Mouse (Mus musculus) hindbrain, embryonic 16.5 days (tissue): Measurements from ENCODE around the gene Hoxc5. TPM values are rescaled to one million over a fixed set of nuclear protein-coding genes. Genes with fewer than 3 reads are reported as not detected.

Source experiments
- ATAC-seq: fragments of 200-750 bp; cut with Nextera tagmentation; 2 replicates; pipeline ENCODE4 v1.8.0; 2017; ENCODE audit warnings: moderate TSS enrichment, moderate library complexity
- H3K27ac ChIP-seq: fragments of 300-500 bp; sonication (generic); 2 replicates; pipeline ENCODE4 v1.5.1; 2014; ENCODE audit warnings: low read depth, mild to moderate bottlenecking, control low read depth, low read length, moderate library complexity
- H3K27me3 ChIP-seq: fragments of 300-500 bp; sonication (generic); replicated peaks from 2 replicates; pipeline ENCODE4 v1.6.1; 2014; ENCODE audit warnings: low read length; ENCODE audit not compliant: control insufficient read depth, insufficient read depth
- H3K36me3 ChIP-seq: fragments of 300-500 bp; sonication (generic); 2 replicates; pipeline ENCODE4 v1.6.1; 2014; ENCODE audit warnings: mild to moderate bottlenecking, low read length, moderate library complexity, mixed read lengths; ENCODE audit not compliant: control insufficient read depth, insufficient read depth
- H3K4me1 ChIP-seq: fragments of 300-500 bp; sonication (generic); 2 replicates; pipeline ENCODE4 v1.6.1; 2014; ENCODE audit warnings: low read depth, low read length; ENCODE audit not compliant: control insufficient read depth, insufficient read depth
- H3K4me2 ChIP-seq: fragments of 300-500 bp; sonication (generic); 2 replicates; pipeline ENCODE4 v1.6.1; 2014; ENCODE audit warnings: mild to moderate bottlenecking, low read length, control low read depth, moderate library complexity
- H3K4me3 ChIP-seq: fragments of 300-500 bp; sonication (generic); 2 replicates; pipeline ENCODE4 v1.5.1; 2014; ENCODE audit warnings: mild to moderate bottlenecking, low read length, control low read depth, moderate library complexity
- H3K9ac ChIP-seq: fragments of 300-500 bp; sonication (generic); 2 replicates; pipeline ENCODE4 v1.6.1; 2014; ENCODE audit warnings: low read depth, mild to moderate bottlenecking, control low read depth, low read length, moderate library complexity
- H3K9me3 ChIP-seq: fragments of 300-500 bp; sonication (generic); 2 replicates; pipeline ENCODE4 v1.6.1; 2014; ENCODE audit warnings: mild to moderate bottlenecking, low read length, moderate library complexity; ENCODE audit not compliant: control insufficient read depth
- WGBS: fragments of 180-500 bp; shearing (Covaris S2); extraction: QIAGEN DNeasy Blood & Tissue Kit; methylation state at CpG from one replicate; pipeline ENCODE4 v1.1.7; 2014; 5-methylcytosine and 5-hydroxymethylcytosine counted together
- polyA plus RNA-seq: library from polyadenylated mRNA; unstranded; fragments of >200 nt; fragmentation: Nextera tagmentation; extraction: Ambion mirVana; gene quantifications from 2 replicates; pipeline ENCODE4 v1.2.1, GENCODE M21; 2015

Gene Hoxc5
- polyA plus RNA-seq, 1 experiment from 2014 or later: 19.1 TPM

- 3% methylated on average over 28 of the region's 28 CpGs for WGBS
- ATAC-seq: no peak
- H3K27me3 ChIP-seq: peaks cover 66% of the 10 kb centered on the region
- peaks cover 3% of the 10 kb centered on the region for H3K4me1 ChIP-seq
- H3K4me2 ChIP-seq: peak overlapping the region; percentile 37
- H3K36me3 ChIP-seq: no peaks in the 10 kb centered on the region
- H3K27ac ChIP-seq: no peak overlapping the region
- H3K9ac ChIP-seq: peak overlapping the region; percentile 9; the same call in 1 of the 2 replicates
- H3K4me3 ChIP-seq: peak overlapping the region; percentile 6
- no peaks in the 10 kb centered on the region for H3K9me3 ChIP-seq
Observed at GRCm38 (mm10) chr15:103010847-103011555, 43.8 kb downstream of the Hoxc5 start.

DNA sequence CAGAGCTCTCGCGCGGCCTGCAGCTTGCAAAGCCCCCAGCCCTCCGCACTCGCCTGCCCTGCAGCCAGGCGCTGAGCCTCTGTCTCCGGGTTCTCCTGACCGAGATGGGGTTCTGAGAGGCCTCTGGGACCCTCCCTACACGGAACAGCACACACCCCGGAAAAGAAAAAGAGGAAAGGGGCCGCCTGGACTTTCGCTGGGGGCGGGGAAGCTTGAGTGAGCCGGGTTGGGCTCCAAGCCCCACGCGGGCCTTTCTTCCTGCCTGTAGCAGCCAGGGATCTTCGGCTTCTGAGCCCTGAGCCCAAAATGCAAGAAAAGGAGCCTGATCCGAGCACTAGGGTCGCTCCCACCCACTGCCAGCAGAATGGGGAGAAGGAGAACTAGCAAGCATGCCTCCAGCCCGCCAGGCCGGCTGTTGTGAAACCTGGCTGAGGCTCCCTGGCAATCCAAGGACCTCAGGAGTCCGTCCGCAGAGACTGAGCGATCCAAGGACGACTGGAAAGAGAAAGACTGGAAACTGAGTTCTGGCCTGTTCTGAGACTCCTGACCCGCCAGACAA, 44.8 kb downstream of the Hoxc5 start:
- H3K9me3 ChIP-seq: no peaks in the 10 kb centered on the region
- WGBS: 11% methylated on average over 25 of the region's 26 CpGs
- ATAC-seq: no peak

GRCm38 (mm10) chr15:103013238-103013984, 46.2 kb downstream of the Hoxc5 start:
- Histone ChIP-seq H3K27me3 (peaks cover 64% of the 10 kb centered on the region), H3K36me3 (no peaks in the 10 kb centered on the region), H3K4me2 (peak overlapping the region; percentile 62), H3K4me1 (peaks cover 3% of the 10 kb centered on the region), H3K9me3 (no peaks in the 10 kb centered on the region), H3K9ac (no peak overlapping the region), H3K4me3 (peak overlapping the region; percentile 41), H3K27ac (no peak overlapping the region; the same call in 1 of the 2 replicates)
- WGBS: 4% methylated on average over 17 of the region's 17 CpGs
- peak; percentile 29 for ATAC-seq

More for the DNA sequence above, 44.8 kb downstream of the Hoxc5 start:
- H3K36me3 ChIP-seq: no peaks in the 10 kb centered on the region
- no peak overlapping the region for H3K27ac ChIP-seq
- H3K27me3 ChIP-seq: peaks cover 65% of the 10 kb centered on the region
- peak overlapping the region; percentile 35 for H3K4me2 ChIP-seq
- peaks cover 3% of the 10 kb centered on the region for H3K4me1 ChIP-seq
- H3K4me3 ChIP-seq: 0 out of 2 replicates have a peak overlapping the region, but pooled peaks have one; percentile 17
- peak overlapping the region; percentile 23; the same call in 1 of the 2 replicates for H3K9ac ChIP-seq

DNA sequence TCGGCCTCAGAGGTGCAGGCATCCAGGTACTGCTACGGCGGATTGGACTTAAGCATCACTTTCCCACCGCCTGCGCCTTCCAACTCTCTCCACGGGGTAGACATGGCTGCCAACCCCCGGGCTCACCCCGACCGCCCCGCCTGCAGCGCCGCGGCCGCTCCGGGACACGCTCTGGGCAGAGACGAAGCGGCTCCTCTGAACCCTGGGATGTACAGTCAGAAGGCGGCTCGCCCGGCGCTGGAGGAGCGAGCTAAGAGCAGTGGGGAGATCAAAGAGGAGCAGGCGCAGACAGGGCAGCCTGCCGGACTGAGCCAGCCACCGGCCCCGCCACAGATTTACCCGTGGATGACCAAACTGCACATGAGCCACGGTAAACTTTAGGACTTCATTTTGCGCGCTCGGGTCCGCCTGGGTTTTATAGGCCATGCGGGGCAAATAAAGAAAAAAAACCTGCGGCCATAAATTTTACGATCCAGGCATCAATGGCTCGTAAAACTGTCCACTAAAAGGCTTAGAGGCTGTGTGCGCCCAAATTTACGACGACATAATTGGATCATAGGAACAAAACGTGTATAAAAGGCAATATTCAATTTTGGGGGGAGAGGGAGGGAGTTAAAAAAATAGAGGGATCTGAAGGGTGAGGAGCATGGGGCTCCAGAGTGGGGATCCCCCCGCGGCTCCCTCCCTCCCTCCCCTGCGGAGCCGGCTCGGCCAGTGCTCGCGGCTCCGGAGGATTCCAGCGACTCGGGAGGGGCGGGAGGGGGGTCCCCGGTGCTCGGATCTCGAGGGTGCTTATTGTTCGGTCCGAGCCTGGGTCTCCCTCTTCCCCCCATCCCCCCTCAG, 47.1 kb downstream of the Hoxc5 start:
- Histone ChIP-seq H3K36me3 (no peaks in the 10 kb centered on the region), H3K27me3 (peaks cover 65% of the 10 kb centered on the region), H3K27ac (peak overlapping the region; percentile 73), H3K4me2 (peak overlapping the region; percentile 62), H3K9ac (peak overlapping the region; percentile 66), H3K4me1 (peaks cover 3% of the 10 kb centered on the region), H3K9me3 (no peaks in the 10 kb centered on the region), H3K4me3 (peak overlapping the region; percentile 41)
- WGBS: 1% methylated on average over 51 of the region's 57 CpGs
- peak; percentile 70 for ATAC-seq

GRCm38 (mm10) chr15:103015009-103015399, 47.8 kb downstream of the Hoxc5 start:
- Histone ChIP-seq H3K4me1 (peaks cover 3% of the 10 kb centered on the region), H3K4me2 (peak overlapping the region; percentile 62), H3K27ac (peak overlapping the region; percentile 73)

GRCm38 (mm10) chr15:103015406-103016166, 48.3 kb downstream of the Hoxc5 start:
- Histone ChIP-seq H3K4me3 (peak overlapping the region; percentile 41), H3K4me2 (peak overlapping the region; percentile 62), H3K9ac (peak overlapping the region; percentile 66)

More at GRCm38 (mm10) chr15:103015009-103015399, 47.8 kb downstream of the Hoxc5 start:
- Histone ChIP-seq H3K9ac (peak overlapping the region; percentile 66), H3K36me3 (no peaks in the 10 kb centered on the region), H3K9me3 (no peaks in the 10 kb centered on the region), H3K27me3 (peaks cover 68% of the 10 kb centered on the region), H3K4me3 (peak overlapping the region; percentile 41)
- 0 out of 2 replicates have a peak, but pooled peaks have one; percentile 9 for ATAC-seq
- WGBS: 1% methylated on average over 28 of the region's 28 CpGs

GRCm38 (mm10) chr15:103018636-103019035, 51.4 kb downstream of the Hoxc5 start, which contains the start of gene Hoxc4:
TSS of gene Hoxc4 (plus strand) at chr15:103018934.
- H3K4me1 ChIP-seq: peaks cover 3% of the 10 kb centered on the region

More at GRCm38 (mm10) chr15:103015406-103016166, 48.3 kb downstream of the Hoxc5 start:
- Histone ChIP-seq H3K36me3 (no peaks in the 10 kb centered on the region), H3K27me3 (peaks cover 65% of the 10 kb centered on the region), H3K4me1 (peaks cover 3% of the 10 kb centered on the region), H3K9me3 (no peaks in the 10 kb centered on the region), H3K27ac (peak overlapping the region; percentile 73)
- WGBS: 7% methylated on average over 19 of the region's 19 CpGs
- no peak for ATAC-seq

DNA sequence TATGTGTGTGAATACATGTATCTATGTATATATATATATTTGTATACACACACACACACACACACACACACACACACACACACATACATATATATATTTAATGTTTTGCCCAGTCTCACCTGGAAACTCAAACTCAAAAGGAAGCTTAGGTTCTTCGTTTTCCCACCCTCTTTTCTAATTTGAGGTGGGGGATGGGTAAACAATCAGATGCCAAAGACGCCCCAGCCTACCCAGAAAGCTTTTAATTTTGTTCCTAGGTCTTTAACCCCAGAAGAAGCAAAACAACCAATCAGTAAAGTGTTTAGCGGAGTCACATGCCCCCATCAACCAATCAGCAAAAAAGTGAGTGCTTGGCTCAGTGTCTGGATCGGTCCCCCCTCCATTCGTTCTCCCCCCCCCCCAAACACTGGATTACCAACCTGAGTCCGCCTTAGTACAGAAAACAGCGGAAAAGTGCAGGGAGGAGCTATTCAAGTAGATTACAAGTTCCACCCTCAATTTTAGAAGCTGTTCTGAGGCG, 53.7 kb downstream of the Hoxc5 start:
- peaks cover 65% of the 10 kb centered on the region for H3K27me3 ChIP-seq
- H3K4me3 ChIP-seq: peak overlapping the region; percentile 19
- WGBS: 2% methylated on average over 8 of the region's 8 CpGs
- no peaks in the 10 kb centered on the region for H3K9me3 ChIP-seq
- peak overlapping the region; percentile 38 for H3K4me2 ChIP-seq
- H3K36me3 ChIP-seq: no peaks in the 10 kb centered on the region
- no peaks in the 10 kb centered on the region for H3K4me1 ChIP-seq
- ATAC-seq: no peak
- no peak overlapping the region for H3K27ac ChIP-seq
- H3K9ac ChIP-seq: no peak overlapping the region

More at GRCm38 (mm10) chr15:103018636-103019035, 51.4 kb downstream of the Hoxc5 start, which contains the start of gene Hoxc4:
- Histone ChIP-seq H3K9ac (no peak within 1 kb of the TSS), H3K27ac (peak within 1 kb of the TSS; percentile 21; the same call in 1 of the 2 replicates), H3K4me2 (no peak within 1 kb of the TSS), H3K4me3 (no peak within 1 kb of the TSS), H3K9me3 (no peaks in the 10 kb centered on the region), H3K27me3 (peaks cover 64% of the 10 kb centered on the region), H3K36me3 (no peaks in the 10 kb centered on the region)
- no peak for ATAC-seq
- 18% methylated on average over 9 of the region's 9 CpGs for WGBS
